Mouse (Mus musculus): ENCODE measurements around the gene Ppp1r21.
A peak's percentile ranks its signal among the peaks of the same experiment; 100 is the strongest.

Gene Ppp1r21

DNA sequence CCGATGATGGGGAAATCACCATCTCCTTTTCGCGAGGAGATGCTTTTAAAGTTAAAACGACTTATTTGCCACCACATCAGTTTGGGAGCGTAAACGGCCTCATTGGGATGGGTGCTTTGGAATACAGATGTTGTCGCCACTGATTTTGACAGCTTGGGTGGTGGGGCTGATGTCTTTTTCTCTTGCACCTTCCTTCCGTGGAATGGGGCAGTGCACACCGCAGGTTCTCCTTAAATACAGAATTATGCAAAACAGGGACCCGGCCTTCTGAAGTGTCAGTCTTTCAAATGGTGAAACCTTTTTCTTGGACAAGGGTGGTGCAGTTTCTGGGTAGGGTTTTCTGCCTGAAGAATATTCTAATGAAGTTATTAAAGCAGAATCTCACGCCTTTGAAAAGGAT is 749 bp downstream of the Ppp1r21 start:
- no peak for DNase-seq

DNA sequence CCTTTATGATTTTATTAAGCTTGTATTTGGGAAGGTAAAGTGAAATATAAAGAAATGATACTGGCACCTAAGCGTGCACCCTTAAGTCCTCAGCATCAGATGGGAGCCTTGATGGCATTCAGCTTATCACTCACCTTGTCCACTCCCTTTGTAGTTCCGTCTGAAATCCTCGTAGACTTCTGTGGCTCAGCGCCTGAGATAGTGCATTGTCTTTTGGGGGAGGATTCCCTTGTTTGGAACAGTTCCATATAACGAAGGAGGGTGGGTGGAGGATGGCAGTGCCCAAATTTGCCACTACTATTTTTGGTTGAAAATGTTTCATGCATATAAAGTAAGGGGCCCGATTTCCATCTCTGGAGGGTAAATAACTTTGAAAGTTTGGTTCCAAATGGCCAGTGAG is 1.3 kb downstream of the Ppp1r21 start:
- DNase-seq: no peak

- peak; percentile 59 for DNase-seq
These were observed 8.0 kb downstream of the Ppp1r21 start for GRCm38 (mm10) chr17:88537842-88538430.

GRCm38 (mm10) chr17:88542771-88543416 is 13.0 kb downstream of the Ppp1r21 start:
- DNase-seq: peak; percentile 35

DNA sequence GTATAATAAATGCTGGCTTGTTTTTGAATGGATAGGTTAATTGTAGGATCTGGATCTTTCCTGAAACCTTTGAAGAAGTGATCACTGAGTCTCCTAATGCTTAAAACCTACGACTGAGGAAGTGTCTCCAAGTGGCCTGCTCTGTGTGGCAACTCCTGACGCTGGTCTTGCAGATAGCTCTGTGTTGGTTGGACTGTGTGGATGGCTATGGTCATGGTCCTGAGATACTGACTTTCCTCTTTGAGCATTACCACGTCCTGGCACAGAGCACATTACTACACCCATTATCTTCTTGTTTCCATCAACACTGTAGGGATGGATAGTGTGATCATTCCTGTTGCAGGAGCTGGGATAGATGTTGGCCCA is 13.5 kb downstream of the Ppp1r21 start:
- DNase-seq: no peak

DNA sequence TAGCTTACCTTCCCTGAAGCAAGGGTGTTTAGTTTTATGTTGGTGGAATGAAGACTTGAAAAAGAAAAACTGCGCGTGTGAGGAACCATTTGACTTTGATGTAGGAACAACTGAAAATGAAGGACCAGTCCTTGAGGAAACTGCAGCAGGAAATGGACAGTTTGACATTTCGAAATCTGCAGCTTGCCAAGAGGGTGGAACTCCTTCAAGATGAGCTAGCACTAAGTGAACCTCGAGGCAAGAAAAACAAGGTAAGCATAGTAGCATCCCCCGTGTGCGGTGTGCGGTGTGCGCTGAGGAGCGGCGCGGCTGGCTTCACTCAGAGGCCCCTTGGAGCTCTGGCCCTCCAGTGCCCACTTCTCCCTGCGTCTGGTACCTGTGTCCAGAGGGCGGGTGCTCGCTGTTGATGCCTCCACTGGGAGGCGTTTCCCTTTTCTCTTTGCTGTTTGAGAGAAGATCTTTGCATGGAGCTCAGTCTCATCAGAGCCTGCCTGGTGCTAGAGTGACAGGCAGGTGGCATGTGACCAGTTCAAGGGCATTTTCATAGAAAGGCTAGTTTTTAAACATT is 15.4 kb downstream of the Ppp1r21 start:
- no peak for DNase-seq

GRCm38 (mm10) chr17:88546745-88547144 is 16.8 kb downstream of the Ppp1r21 start:
- DNase-seq: no peak

GRCm38 (mm10) chr17:88549411-88550191 is 19.7 kb downstream of the Ppp1r21 start:
- no peak for DNase-seq

- DNase-seq: no peak
These were observed 20.4 kb downstream of the Ppp1r21 start for GRCm38 (mm10) chr17:88550351-88550750.

GRCm38 (mm10) chr17:88550981-88551940 is 21.3 kb downstream of the Ppp1r21 start:
- DNase-seq: no peak

GRCm38 (mm10) chr17:88552556-88552955 is 22.6 kb downstream of the Ppp1r21 start:
- DNase-seq: no peak

DNA sequence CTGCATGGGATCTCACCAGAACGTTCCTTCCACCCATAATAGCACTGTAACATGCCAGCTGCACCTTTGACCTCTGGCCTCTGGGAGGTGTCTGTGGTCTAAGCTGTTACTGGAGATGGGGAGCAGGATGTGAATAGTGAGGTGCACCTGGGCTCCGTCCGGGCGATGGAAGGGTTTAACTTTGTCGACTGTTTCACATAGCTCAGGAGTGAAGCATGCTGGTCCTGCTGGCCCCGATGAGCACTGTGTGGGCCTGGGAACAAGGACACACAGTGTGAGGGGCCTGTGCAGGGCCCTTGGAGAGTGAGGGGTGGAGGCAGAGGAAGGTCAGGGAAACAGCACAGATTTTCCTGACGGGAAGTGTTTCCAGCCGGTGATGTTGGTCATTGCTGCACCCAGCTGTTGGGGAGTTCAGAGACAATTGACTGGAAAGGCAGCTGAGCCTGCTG is 23.1 kb downstream of the Ppp1r21 start:
- no peak for DNase-seq

DNA sequence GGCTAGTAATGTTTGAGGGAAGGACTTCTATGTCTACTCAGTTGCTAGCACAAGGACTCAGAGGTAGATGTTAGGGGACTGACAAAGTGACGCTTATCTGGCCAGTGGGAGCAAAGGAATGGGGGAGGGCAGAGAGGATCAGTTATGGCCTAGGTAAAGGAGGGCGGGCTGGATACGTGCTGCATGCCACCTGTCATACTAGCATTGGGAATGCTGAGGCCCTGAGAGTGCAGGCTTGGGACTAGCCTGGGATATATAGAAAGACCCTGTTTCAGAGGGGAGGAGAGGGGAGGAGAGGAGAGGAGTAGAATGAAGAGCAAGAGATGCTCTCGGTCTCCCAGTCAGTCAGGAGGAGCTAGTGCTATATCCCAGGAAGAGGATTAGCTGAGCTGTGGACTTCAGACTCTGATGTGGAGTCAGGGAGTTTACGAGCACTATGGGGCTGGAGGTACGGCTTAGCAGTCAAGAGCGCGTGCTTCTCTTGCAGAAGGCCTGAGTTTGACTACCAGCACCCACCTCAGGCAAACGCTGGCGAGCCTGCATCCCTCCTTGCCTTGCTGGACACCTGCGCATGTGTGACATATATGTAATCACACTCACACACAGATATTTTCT is 23.7 kb downstream of the Ppp1r21 start:
- DNase-seq: no peak

GRCm38 (mm10) chr17:88556176-88556575 is 26.3 kb downstream of the Ppp1r21 start:
- DNase-seq: no peak

- no peak for DNase-seq
These were observed 26.8 kb downstream of the Ppp1r21 start for GRCm38 (mm10) chr17:88556688-88557087.

- peak; percentile 50 for DNase-seq
These were observed 28.4 kb downstream of the Ppp1r21 start for GRCm38 (mm10) chr17:88558168-88558842.

GRCm38 (mm10) chr17:88563611-88564010 is 33.7 kb downstream of the Ppp1r21 start:
- no peak for DNase-seq

DNA sequence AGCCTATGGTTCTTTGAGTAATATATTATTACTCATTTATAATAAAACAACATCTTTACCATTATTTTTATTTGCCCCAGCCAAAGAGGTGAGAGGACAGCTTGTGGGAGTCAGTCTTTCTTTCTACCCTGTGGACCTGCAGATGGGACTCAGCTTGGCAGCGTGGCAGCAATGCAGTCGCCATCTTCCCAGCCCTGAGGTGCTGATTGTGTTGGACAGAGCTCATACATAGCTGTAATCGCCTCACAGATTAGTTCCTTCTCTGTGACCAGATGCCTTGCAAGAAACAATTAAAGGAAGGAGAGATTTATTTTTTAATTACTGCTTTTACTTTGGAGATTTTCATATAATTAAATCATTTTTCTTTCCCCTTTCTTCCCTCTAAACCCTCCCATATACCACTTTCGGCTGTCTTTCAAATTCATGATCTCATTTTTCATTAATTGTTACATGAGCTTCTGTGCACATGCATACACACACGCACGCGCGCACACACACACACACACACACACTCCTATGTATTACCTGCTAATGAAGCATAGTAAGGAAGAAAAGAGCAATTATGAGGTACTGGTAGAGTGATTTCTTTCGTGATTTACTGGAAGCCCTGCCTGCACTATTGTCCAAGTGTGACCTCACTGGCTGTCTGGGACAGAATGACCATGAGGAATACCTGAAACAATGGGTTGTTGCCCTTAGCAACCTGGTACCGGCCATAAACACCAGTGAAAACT is 40.1 kb downstream of the Ppp1r21 start:
- DNase-seq: no peak

DNA sequence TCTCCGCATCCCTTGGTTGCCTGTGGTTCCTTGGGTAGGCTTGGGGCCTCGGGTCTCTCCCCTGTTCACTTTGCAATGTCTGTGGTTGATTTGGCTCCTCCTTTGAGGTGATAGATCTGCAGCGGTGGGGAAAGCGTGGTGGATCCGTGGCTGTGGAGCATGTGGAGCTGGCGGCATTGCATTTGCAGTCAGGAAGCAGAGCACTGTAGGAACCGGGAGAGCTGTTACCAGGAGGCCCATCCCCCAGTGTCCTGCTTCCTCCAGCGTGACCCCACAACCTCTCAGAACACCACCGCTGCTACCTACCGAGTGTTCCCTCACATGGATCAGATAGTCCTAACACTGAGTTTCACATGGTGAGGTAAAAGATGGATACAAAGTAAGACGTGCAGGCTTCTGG is 40.9 kb downstream of the Ppp1r21 start:
- DNase-seq: no peak

- DNase-seq: no peak
These were observed 44.9 kb downstream of the Ppp1r21 start for GRCm38 (mm10) chr17:88574811-88575210.

All from cerebellum, adult 11-12 months (tissue).